Mouse (Mus musculus) MEL (cell line): ENCODE results near the gene Gm4846.

ENCODE experiments used
- CTCF ChIP-seq, 3 experiments: IDR thresholded peaks in 2 of 3; conservative IDR thresholded peaks in 1 of 3; 2 replicates each; pipeline ENCODE4 v1.5.1; 2011 to 2012; ENCODE audit warnings: low read length in 3 of 3, low read depth in 2 of 3, mild to moderate bottlenecking in 2 of 3, improper control_type of control experiment in 1 of 3, inconsistent platforms in 1 of 3, mixed read lengths in 1 of 3, moderate library complexity in 1 of 3; ENCODE audit not compliant: control insufficient read depth in 1 of 3, insufficient read depth in 1 of 3, poor library complexity in 1 of 3, severe bottlenecking in 1 of 3
- GATA1 ChIP-seq: IDR thresholded peaks from 2 replicates; pipeline ENCODE4 v1.6.1; 2011; ENCODE audit warnings: low read depth, low read length, improper control_type of control experiment
- POLR2AphosphoS2 ChIP-seq: IDR thresholded peaks from 2 replicates; pipeline ENCODE4 v1.6.1; 2011; ENCODE audit warnings: low read length, improper control_type of control experiment
- RAD21 ChIP-seq: IDR thresholded peaks from 2 replicates; pipeline ENCODE4 v1.6.1; 2011; ENCODE audit warnings: mild to moderate bottlenecking, low read depth, low read length, improper control_type of control experiment
- ZC3H11A ChIP-seq: IDR thresholded peaks from 2 replicates; pipeline ENCODE4 v1.6.1; 2012; ENCODE audit warnings: low read depth, mild to moderate bottlenecking, inconsistent platforms, low read length, improper control_type of control experiment

DNA sequence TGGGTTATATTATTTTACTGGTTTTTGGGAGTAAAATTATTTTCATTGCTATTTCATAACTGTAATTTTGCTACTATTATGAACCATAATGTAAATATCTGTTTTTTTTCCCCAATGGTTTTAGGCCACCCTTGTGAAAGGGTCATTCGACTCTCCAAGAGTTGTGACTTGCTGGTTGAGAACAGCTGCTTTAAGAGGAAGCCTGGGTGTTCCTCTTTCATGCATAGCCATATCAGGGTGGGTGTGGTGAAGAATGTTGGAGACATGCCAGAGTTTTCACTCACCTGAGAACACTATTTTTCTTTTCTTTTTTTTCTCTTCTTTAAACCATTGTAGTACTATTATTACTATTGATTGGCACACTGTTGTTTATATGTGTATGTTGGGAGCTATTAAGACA, 19.2 kb upstream of the Gm4846 start:
- TF ChIP-seq POLR2AphosphoS2 (no peak), GATA1 (no peak), CTCF (IDR thresholded peaks at IDR 0.05 in 2 of 3, conservative IDR thresholded peaks at IDR 0.05 in 1 of 3; ENCODE audit: control insufficient read depth in 1 of 3, insufficient read depth in 1 of 3, low read depth in 2 of 3, low read length in 3 of 3, poor library complexity in 1 of 3, severe bottlenecking in 1 of 3) (no peak), ZC3H11A (no peak), RAD21 (no peak)
